Mouse (Mus musculus) brain, adult 2 months (tissue): ENCODE measurements around the gene Plxnd1.

Experiments used
- DNase-seq: peaks from one replicate; pipeline ENCODE4 v3.0.0; 2011; ENCODE audit warnings: low read depth, low spot score

Gene Plxnd1

GRCm38 (mm10) chr6:115999227-115999626 is 4.4 kb upstream of the Plxnd1 start:
- DNase-seq = no peak

GRCm38 (mm10) chr6:115998758-115999157 is 4.0 kb upstream of the Plxnd1 start:
- DNase-seq = no peak

- DNase-seq = no peak
Observed at GRCm38 (mm10) chr6:115997726-115998311, 3.0 kb upstream of the Plxnd1 start.

GRCm38 (mm10) chr6:115996171-115996851 is 1.5 kb upstream of the Plxnd1 start:
- DNase-seq = peak; percentile 79

GRCm38 (mm10) chr6:115995531-115995941 is 731 bp upstream of the Plxnd1 start:
- no peak for DNase-seq

- no peak for DNase-seq
Observed at GRCm38 (mm10) chr6:115994146-115994876, 494 bp downstream of the Plxnd1 start.

- DNase-seq = peak; percentile 69
Observed at GRCm38 (mm10) chr6:115993463-115994145, 1.2 kb downstream of the Plxnd1 start.

GRCm38 (mm10) chr6:115992981-115993380 is 1.8 kb downstream of the Plxnd1 start:
- DNase-seq = no peak

- no peak for DNase-seq
Observed at GRCm38 (mm10) chr6:115991881-115992620, 2.8 kb downstream of the Plxnd1 start.

GRCm38 (mm10) chr6:115991108-115991880 is 3.5 kb downstream of the Plxnd1 start:
- DNase-seq = no peak

- no peak for DNase-seq
Observed at GRCm38 (mm10) chr6:115990479-115990878, 4.3 kb downstream of the Plxnd1 start.

GRCm38 (mm10) chr6:115990056-115990455 is 4.7 kb downstream of the Plxnd1 start:
- DNase-seq = peak; percentile 71

GRCm38 (mm10) chr6:115989607-115990006 is 5.2 kb downstream of the Plxnd1 start:
- peak; percentile 88 for DNase-seq

- DNase-seq = no peak
Observed at GRCm38 (mm10) chr6:115989032-115989431, 5.8 kb downstream of the Plxnd1 start.

GRCm38 (mm10) chr6:115987096-115987747 is 7.6 kb downstream of the Plxnd1 start:
- peak; percentile 73 for DNase-seq

GRCm38 (mm10) chr6:115986472-115987095 is 8.2 kb downstream of the Plxnd1 start:
- no peak for DNase-seq

- DNase-seq = no peak
Observed at GRCm38 (mm10) chr6:115985622-115986021, 9.2 kb downstream of the Plxnd1 start.

- DNase-seq = no peak
Observed at GRCm38 (mm10) chr6:115984580-115984979, 10.2 kb downstream of the Plxnd1 start.

- no peak for DNase-seq
Observed at GRCm38 (mm10) chr6:115983306-115984038, 11.3 kb downstream of the Plxnd1 start.
